Mouse (Mus musculus) midbrain, embryonic 11.5 days (tissue): ENCODE results near the gene Teddm2. TPM values are rescaled to one million over a fixed set of nuclear protein-coding genes. Genes with fewer than 3 reads are reported as not detected.

Experiments used
- ATAC-seq: fragments of 200-750 bp; cut with Nextera tagmentation; 2 replicates; pipeline ENCODE4 v1.8.0; 2017; ENCODE audit warnings: moderate TSS enrichment, moderate library complexity; ENCODE audit not compliant: low FRiP score
- DNase-seq: peaks from one replicate; pipeline ENCODE4 v3.0.0; 2015; ENCODE audit warnings: low spot score; ENCODE audit errors: missing footprints
- H3K27ac ChIP-seq: fragments of 300-500 bp; sonication (generic); 2 replicates; pipeline ENCODE4 v1.5.1; 2014; ENCODE audit warnings: low read depth, low read length
- H3K27me3 ChIP-seq: fragments of 300-500 bp; sonication (generic); 2 replicates; pipeline ENCODE4 v1.6.1; 2014; ENCODE audit warnings: mild to moderate bottlenecking, low read length, moderate library complexity, mixed read lengths; ENCODE audit not compliant: control insufficient read depth, insufficient read depth
- H3K36me3 ChIP-seq: fragments of 300-500 bp; sonication (generic); 2 replicates; pipeline ENCODE4 v1.6.1; 2014; ENCODE audit warnings: mild to moderate bottlenecking, low read length, moderate library complexity, mixed read lengths; ENCODE audit not compliant: control insufficient read depth, insufficient read depth
- H3K4me1 ChIP-seq: fragments of 300-500 bp; sonication (generic); 2 replicates; pipeline ENCODE4 v1.6.1; 2014; ENCODE audit warnings: low read length; ENCODE audit not compliant: control insufficient read depth, insufficient read depth
- H3K4me2 ChIP-seq: fragments of 300-500 bp; sonication (generic); 2 replicates; pipeline ENCODE4 v1.6.1; 2014; ENCODE audit warnings: mild to moderate bottlenecking, moderate library complexity
- H3K4me3 ChIP-seq: fragments of 300-500 bp; sonication (generic); 2 replicates; pipeline ENCODE4 v1.5.1; 2014; ENCODE audit warnings: low read depth, low read length
- H3K9ac ChIP-seq: fragments of 300-500 bp; sonication (generic); 2 replicates; pipeline ENCODE4 v1.6.1; 2014; ENCODE audit warnings: low read length
- H3K9me3 ChIP-seq: fragments of 300-500 bp; sonication (generic); 2 replicates; pipeline ENCODE4 v1.6.1; 2016; ENCODE audit warnings: low read length; ENCODE audit not compliant: control insufficient read depth
- WGBS: fragments of 180-500 bp; shearing (Covaris S2); extraction: QIAGEN DNeasy Blood & Tissue Kit; methylation state at CpG from one replicate; pipeline ENCODE4 v1.1.7; 2014; 5-methylcytosine and 5-hydroxymethylcytosine counted together
- polyA plus RNA-seq: library from polyadenylated mRNA; unstranded; fragments of >200 nt; fragmentation: Nextera tagmentation; extraction: Ambion mirVana; gene quantifications from 2 replicates; pipeline ENCODE4 v1.2.1, GENCODE M21; 2014

Teddm2 gene
- polyA plus RNA-seq, 1 experiment from 2014 or later: 0.48 TPM

DNA sequence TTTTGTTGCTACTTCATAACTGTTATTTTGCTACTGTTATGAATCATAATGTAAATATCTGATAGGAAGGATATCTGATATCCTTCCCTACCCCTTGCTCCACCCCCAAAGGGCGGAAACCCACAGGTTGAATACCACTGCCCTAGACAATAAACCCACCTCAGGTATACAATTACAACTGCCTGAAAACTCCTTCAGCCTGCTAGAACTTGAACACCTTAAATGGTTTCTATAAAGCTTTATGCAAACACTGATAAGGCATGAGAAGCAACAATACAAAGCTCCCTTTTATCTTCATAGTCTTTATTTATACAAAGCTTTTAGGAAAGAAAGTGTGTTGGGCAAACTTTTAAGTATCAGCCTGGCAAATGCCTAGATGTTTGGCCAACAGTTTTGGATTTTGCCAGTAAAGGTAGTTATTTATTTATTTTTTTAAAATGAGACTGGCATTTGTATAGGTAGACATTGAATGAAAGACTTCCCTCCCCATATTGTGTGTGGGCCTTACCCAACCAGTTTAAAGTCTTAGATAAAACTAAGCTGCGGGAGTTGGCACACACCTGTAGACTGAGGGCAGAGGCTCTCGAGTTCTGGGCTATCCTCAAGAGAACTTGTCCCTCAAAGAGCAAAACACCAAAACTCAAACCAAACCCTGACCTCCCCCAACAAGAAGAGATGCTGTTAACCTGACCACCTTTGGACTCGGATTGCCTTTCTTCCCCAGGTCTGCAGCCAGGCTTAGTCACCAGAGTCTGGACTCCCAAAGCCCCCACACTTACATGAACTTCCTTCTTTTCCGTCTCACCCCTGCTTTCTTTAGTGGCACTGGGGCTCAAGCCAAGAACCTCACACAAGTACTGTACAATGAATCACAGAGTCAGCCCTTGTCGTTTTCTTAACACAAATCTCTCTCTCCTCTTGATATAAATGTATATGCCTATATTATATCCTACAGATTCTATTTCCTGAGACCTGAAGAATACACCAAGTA lies 24.7 kb upstream of the Teddm2 start:
- WGBS: 88% methylated on average over 6 of the region's 6 CpGs
- H3K9me3 ChIP-seq: no peaks in the 10 kb centered on the region
- no peak overlapping the region for H3K9ac ChIP-seq
- no peak for ATAC-seq
- H3K36me3 ChIP-seq: no peaks in the 10 kb centered on the region
- no peak overlapping the region for H3K4me2 ChIP-seq
- peak; percentile 14 for DNase-seq
- H3K27ac ChIP-seq: no peak overlapping the region
- no peak overlapping the region for H3K4me3 ChIP-seq
- H3K27me3 ChIP-seq: no peaks in the 10 kb centered on the region
- no peaks in the 10 kb centered on the region for H3K4me1 ChIP-seq

DNA sequence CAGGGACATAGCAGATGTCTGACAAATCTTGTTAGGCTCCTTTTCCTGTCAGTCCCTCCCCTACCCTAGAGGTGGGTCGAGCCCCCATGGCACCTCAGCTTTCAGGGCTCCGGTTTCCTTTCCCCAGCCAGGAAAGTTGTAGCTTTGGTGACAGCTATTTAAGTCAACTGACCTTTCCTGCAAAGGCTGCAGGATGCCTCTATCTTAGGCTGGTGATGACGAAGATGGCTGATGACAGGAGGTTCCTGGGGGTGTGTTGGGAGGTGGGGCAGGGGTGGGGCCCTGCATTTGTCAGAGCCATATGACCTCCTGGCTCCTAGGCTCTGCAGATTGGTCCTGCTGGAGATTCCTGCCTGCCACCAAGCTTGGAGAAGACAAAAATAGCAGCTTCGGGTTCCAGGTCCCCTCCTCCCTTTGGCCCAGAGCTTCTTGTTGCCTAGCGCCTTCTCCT lies 22.6 kb upstream of the Teddm2 start:
- Histone ChIP-seq H3K9ac (no peak overlapping the region), H3K4me2 (no peak overlapping the region), H3K36me3 (no peaks in the 10 kb centered on the region), H3K4me3 (no peak overlapping the region), H3K27ac (no peak overlapping the region), H3K9me3 (no peaks in the 10 kb centered on the region), H3K27me3 (no peaks in the 10 kb centered on the region), H3K4me1 (no peaks in the 10 kb centered on the region)
- DNase-seq (no peak), ATAC-seq (no peak)
- 65% methylated on average over 5 of the region's 5 CpGs for WGBS

DNA sequence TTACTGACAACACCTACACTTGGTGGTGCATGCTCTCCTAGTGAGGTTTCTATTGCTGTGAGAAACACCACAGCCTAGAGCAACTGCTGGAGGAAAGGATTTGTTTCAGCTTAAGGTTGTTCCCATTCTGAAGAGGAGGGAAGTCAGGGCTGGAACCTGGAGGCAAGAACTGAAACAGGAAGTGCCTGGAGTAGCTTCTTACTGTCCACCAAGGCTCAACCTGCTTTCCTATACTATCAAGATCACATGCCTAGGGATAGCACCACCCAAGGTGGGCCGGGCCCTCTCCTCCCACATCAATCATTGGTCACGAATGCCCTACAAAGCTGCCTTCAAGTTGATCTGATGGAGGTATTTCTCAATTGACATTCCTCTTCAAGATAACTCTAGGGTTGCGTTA lies 21.6 kb upstream of the Teddm2 start:
- WGBS: 95% methylated on average over 3 of the region's 3 CpGs
- H3K4me1 ChIP-seq: no peaks in the 10 kb centered on the region
- H3K4me3 ChIP-seq: no peak overlapping the region
- H3K9me3 ChIP-seq: no peaks in the 10 kb centered on the region
- H3K4me2 ChIP-seq: no peak overlapping the region
- ATAC-seq (no peak), DNase-seq (no peak)
- H3K9ac ChIP-seq: no peak overlapping the region
- no peaks in the 10 kb centered on the region for H3K36me3 ChIP-seq
- no peaks in the 10 kb centered on the region for H3K27me3 ChIP-seq
- no peak overlapping the region for H3K27ac ChIP-seq

DNA sequence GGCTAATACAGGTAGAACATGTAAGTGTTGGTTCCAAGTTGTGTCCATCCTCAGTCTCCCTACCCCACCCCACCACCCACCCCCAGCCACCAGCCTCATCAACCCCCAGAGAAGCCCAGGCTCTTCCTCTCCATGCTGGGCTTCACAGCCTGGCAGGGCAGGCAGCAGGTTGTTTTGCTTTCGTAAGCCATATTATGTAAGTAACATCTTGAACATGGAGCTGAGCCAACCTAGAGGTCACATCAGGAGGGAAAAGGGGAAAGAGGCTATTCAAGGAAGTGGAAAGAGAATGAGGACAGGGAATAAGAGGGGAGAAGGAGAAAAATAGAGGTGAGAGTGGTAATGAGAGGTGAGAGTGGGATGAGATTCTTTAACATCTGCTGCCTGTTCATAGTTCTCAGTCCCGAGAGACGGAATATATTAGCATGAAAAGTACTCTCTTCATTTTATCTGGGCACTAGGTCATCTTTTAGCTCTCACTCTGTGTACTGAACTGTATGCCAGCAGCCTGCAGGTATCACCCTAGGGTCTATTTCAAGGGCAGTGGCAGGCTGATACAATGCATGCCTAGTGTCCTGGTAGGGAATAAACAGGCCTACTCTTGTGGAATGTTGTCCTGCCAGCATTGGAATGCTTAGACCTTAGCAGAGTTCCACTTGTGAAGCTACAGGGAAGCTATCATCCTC lies 18.6 kb upstream of the Teddm2 start:
- no peak overlapping the region for H3K4me2 ChIP-seq
- no peak overlapping the region for H3K4me3 ChIP-seq
- H3K4me1 ChIP-seq: no peaks in the 10 kb centered on the region
- ATAC-seq (no peak), DNase-seq (peak; percentile 17)
- no peaks in the 10 kb centered on the region for H3K27me3 ChIP-seq
- WGBS: 82% methylated on average over 3 of the region's 3 CpGs
- no peaks in the 10 kb centered on the region for H3K36me3 ChIP-seq
- H3K27ac ChIP-seq: no peak overlapping the region
- no peaks in the 10 kb centered on the region for H3K9me3 ChIP-seq
- H3K9ac ChIP-seq: no peak overlapping the region

- Histone ChIP-seq H3K4me3 (no peak overlapping the region), H3K27me3 (no peaks in the 10 kb centered on the region), H3K27ac (no peak overlapping the region), H3K9me3 (no peaks in the 10 kb centered on the region), H3K4me2 (no peak overlapping the region), H3K9ac (no peak overlapping the region), H3K36me3 (no peaks in the 10 kb centered on the region), H3K4me1 (no peaks in the 10 kb centered on the region)
- ATAC-seq: no peak
- 88% methylated on average over 3 of the region's 3 CpGs for WGBS
- DNase-seq: peak; percentile 54
These were observed 13.8 kb upstream of the Teddm2 start for GRCm38 (mm10) chr1:153913869-153914268.

DNA sequence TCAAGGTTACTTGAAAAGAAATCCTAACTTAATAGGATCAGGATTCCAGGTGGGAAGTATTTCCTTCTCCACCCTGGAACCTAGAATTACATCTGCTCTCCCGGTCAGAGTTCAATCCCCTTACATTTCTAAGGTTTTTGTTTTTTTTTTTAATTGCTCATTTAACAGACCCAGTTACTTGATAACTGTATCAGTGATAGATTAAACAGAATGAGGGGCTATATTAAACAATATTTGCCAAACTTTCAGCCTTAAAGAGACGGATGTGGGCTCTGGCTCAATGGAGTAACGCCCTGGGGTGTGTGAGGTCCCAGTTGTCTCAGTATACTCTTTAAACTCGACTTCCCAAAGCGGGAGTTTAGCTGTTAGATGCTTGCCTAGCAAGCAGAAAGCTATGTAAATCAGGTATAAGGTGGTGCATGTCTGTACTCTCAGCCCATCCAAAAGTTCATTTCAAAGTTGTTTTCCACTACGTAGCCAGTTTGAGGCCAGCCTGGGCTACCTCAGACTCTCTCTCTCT lies 11.3 kb upstream of the Teddm2 start:
- H3K27ac ChIP-seq: no peak overlapping the region
- no peaks in the 10 kb centered on the region for H3K9me3 ChIP-seq
- 84% methylated on average over 6 of the region's 6 CpGs for WGBS
- no peaks in the 10 kb centered on the region for H3K27me3 ChIP-seq
- no peak overlapping the region for H3K4me3 ChIP-seq
- H3K9ac ChIP-seq: no peak overlapping the region
- no peak overlapping the region for H3K4me2 ChIP-seq
- ATAC-seq: no peak
- H3K36me3 ChIP-seq: peaks cover 20% of the 10 kb centered on the region
- H3K4me1 ChIP-seq: peaks cover 3% of the 10 kb centered on the region; the same call in 1 of the 2 replicates
- no peak for DNase-seq

DNA sequence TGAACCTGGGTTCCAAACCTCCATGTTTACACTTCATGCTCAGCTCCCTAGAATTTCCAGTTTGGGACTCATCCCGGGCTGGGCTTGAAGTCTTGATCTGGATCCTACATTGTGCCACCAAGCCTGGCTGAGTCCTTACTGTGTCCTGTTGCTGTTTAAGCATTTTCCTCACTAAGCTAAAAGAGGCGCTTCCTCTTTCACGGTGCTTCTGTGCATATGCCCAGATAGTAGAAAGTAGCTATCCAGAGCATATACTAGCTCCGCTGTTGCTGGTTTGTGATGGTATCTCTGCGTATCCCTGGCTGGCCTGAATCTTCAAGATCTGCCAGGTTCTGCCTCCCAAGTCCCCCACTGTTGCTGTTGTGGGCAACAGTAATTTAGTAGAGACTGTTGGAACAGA lies 10.4 kb upstream of the Teddm2 start:
- peaks cover 3% of the 10 kb centered on the region; the same call in 1 of the 2 replicates for H3K4me1 ChIP-seq
- no peak overlapping the region for H3K9ac ChIP-seq
- WGBS: 94% methylated on average over 5 of the region's 5 CpGs
- H3K27me3 ChIP-seq: no peaks in the 10 kb centered on the region
- no peak for DNase-seq
- ATAC-seq: no peak
- H3K4me3 ChIP-seq: no peak overlapping the region
- H3K4me2 ChIP-seq: no peak overlapping the region
- no peak overlapping the region for H3K27ac ChIP-seq
- H3K9me3 ChIP-seq: no peaks in the 10 kb centered on the region
- peaks cover 26% of the 10 kb centered on the region for H3K36me3 ChIP-seq

DNA sequence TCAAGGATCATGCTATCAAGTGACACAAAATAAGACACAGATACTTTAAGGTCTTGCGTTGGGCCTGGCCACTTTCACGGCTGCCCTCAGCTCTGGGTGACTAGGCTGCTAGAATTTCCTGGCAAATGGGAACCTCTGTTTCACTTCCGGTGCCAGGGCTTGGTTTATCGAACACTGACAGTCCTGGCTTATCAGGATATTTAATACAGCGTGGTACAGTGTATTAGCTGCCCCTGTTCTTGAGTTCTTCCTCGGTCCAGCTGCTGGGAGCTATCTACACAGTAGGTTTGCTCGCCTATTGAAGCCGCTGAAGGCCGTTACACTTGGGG lies 9.9 kb upstream of the Teddm2 start:
- no peak for ATAC-seq
- 95% methylated on average over 9 of the region's 9 CpGs for WGBS

More for the DNA sequence above, 9.9 kb upstream of the Teddm2 start:
- no peaks in the 10 kb centered on the region for H3K27me3 ChIP-seq
- H3K4me3 ChIP-seq: no peak overlapping the region
- no peaks in the 10 kb centered on the region for H3K9me3 ChIP-seq
- H3K36me3 ChIP-seq: peaks cover 28% of the 10 kb centered on the region
- peaks cover 3% of the 10 kb centered on the region; the same call in 1 of the 2 replicates for H3K4me1 ChIP-seq
- no peak overlapping the region for H3K4me2 ChIP-seq
- no peak overlapping the region for H3K27ac ChIP-seq
- no peak for DNase-seq
- H3K9ac ChIP-seq: no peak overlapping the region
